Mouse (Mus musculus): ENCODE measurements around the gene Smim11. TPM values are rescaled to one million over a fixed set of nuclear protein-coding genes. Genes with fewer than 3 reads are reported as not detected.

Smim11 gene
- total and polyA plus RNA-seq, 3 experiments: 6.6 to 107 (median 24.8) TPM

DNA sequence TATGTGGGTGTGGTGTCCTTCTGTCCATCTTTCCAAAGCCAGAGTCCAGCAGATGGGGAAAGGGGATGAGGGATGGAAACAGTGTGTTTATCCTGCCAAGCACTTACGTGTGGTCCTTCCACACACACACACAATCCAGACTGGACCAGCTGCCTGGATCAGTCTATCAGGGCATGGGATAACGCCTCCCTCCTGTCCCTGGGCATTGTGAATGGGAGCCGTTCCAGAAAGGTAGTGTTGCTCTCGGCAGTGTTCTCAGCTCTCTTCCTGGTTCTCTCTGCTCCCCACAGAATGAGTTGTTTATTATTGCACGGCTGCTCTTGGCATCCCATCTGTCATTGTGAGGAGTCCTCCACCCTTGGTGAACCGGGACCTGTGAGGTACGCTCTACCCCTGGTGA lies 59.6 kb downstream of the Smim11 start:
- H3K9me3 ChIP-seq (replicated peaks): no peaks in the 10 kb centered on the region
- no peaks in the 10 kb centered on the region for H3K36me3 ChIP-seq (replicated peaks)
- DNase-seq (ENCODE audit: low spot score): no peak
- no peak overlapping the region for H3K4me3 ChIP-seq (ENCODE audit: low read depth, low read length)
- no peak for ATAC-seq (ENCODE audit: extremely low read depth, insufficient number of reproducible peaks, low FRiP score, poor library complexity, severe bottlenecking)
- H3K4me1 ChIP-seq (ENCODE audit: insufficient read depth, low read depth, low read length): peaks cover 31% of the 10 kb centered on the region
- H3K27me3 ChIP-seq (ENCODE audit: insufficient read depth, low read length): peaks cover 77% of the 10 kb centered on the region
- TF ChIP-seq TAL1 (conservative IDR thresholded peaks at IDR 0.05; ENCODE audit: low read depth, low read length) (no peak), CTCF (IDR thresholded peaks at IDR 0.05; ENCODE audit: low read depth, low read length) (no peak), POLR2AphosphoS5 (IDR thresholded peaks at IDR 0.05; ENCODE audit: insufficient replicate concordance, low read depth, low read length) (no peak), GATA1 (IDR thresholded peaks at IDR 0.05; ENCODE audit: borderline replicate concordance, low read length) (no peak), GATA2 (IDR thresholded peaks at IDR 0.05; ENCODE audit: borderline replicate concordance, low read depth, low read length) (no peak)

Other genes with a start within 250 kb of the Smim11 start
- gene Mrps6, start 243.0 kb upstream of the Smim11 start, total RNA-seq (2014; fragmentation: Nextera tagmentation): 10.1 and 11.4 TPM in 2 replicates
- gene Mrps6, start 243.0 kb upstream of the Smim11 start, total RNA-seq (2017): 20.7 and 23.2 TPM in 2 replicates
- 13.4 and 16.6 TPM in 2 replicates for gene Mrps6, start 243.0 kb upstream of the Smim11 start, polyA plus RNA-seq (2012)
- not detected in 2 replicates for gene Gm49711, start 243.0 kb upstream of the Smim11 start, total RNA-seq (2014; fragmentation: Nextera tagmentation)
- not detected in 2 replicates for gene Gm49711, start 243.0 kb upstream of the Smim11 start, total RNA-seq (2017)
- gene Gm49711, start 243.0 kb upstream of the Smim11 start, polyA plus RNA-seq (2012): 4.0 and 4.2 TPM in 2 replicates
- 3.6 and 5.7 TPM in 2 replicates for gene Slc5a3, start 243.0 kb upstream of the Smim11 start, total RNA-seq (2014; fragmentation: Nextera tagmentation)
- 2.6 and 3.1 TPM in 2 replicates for gene Slc5a3, start 243.0 kb upstream of the Smim11 start, total RNA-seq (2017)
- gene Slc5a3, start 243.0 kb upstream of the Smim11 start, polyA plus RNA-seq (2012): 0.07 and 0.09 TPM in 2 replicates
- gene Kcne2, start 8.9 kb upstream of the Smim11 start, total RNA-seq (2014; fragmentation: Nextera tagmentation): not detected in 2 replicates
- 0.11 TPM in 1 of 2 replicates, not detected in the other for gene Kcne2, start 8.9 kb upstream of the Smim11 start, total RNA-seq (2017)
- gene Kcne2, start 8.9 kb upstream of the Smim11 start, polyA plus RNA-seq (2012): not detected in 2 replicates
- not detected in 2 replicates for gene Fam243, start 20.2 kb downstream of the Smim11 start, total RNA-seq (2014; fragmentation: Nextera tagmentation)
- 0.06 and 0.11 TPM in 2 replicates for gene Fam243, start 20.2 kb downstream of the Smim11 start, total RNA-seq (2017)
- not detected in 2 replicates for gene Fam243, start 20.2 kb downstream of the Smim11 start, polyA plus RNA-seq (2012)
- not detected in 2 replicates for gene Kcne1, start 58.2 kb downstream of the Smim11 start, total RNA-seq (2014; fragmentation: Nextera tagmentation)
- gene Kcne1, start 58.2 kb downstream of the Smim11 start, total RNA-seq (2017): 0.06 and 0.33 TPM in 2 replicates
- not detected in 2 replicates for gene Kcne1, start 58.2 kb downstream of the Smim11 start, polyA plus RNA-seq (2012)
- gene Rcan1, start 169.6 kb downstream of the Smim11 start, total RNA-seq (2014; fragmentation: Nextera tagmentation): 12.3 and 12.7 TPM in 2 replicates
- 16.1 and 16.4 TPM in 2 replicates for gene Rcan1, start 169.6 kb downstream of the Smim11 start, total RNA-seq (2017)
- 14.2 and 14.4 TPM in 2 replicates for gene Rcan1, start 169.6 kb downstream of the Smim11 start, polyA plus RNA-seq (2012)
- not detected in 2 replicates for gene Clic6, start 184.4 kb downstream of the Smim11 start, total RNA-seq (2014; fragmentation: Nextera tagmentation)
- gene Clic6, start 184.4 kb downstream of the Smim11 start, total RNA-seq (2017): under 0.01 TPM in 1 of 2 replicates, not detected in the other
- gene Clic6, start 184.4 kb downstream of the Smim11 start, polyA plus RNA-seq (2012): 0.01 TPM in 1 of 2 replicates, not detected in the other

Data from G1E (cell line).